Mouse (Mus musculus): ENCODE results near the gene Chpf. TPM values are rescaled to one million over a fixed set of nuclear protein-coding genes. Genes with fewer than 3 reads are reported as not detected.

The Chpf gene
- polyA plus RNA-seq, 1 experiment from 2014 or later: 53.4 TPM

GRCm38 (mm10) chr1:75444208-75444607 is 34.9 kb downstream of the Chpf start:
- Histone ChIP-seq H3K27me3 (0 out of 2 replicates have a peak, but pooled peaks cover 3% of the 10 kb centered on the region), H3K9ac (no peak overlapping the region), H3K36me3 (no peaks in the 10 kb centered on the region), H3K4me2 (no peak overlapping the region), H3K27ac (replicated peaks) (peak overlapping the region; percentile 64; the same call in 1 of the 2 replicates), H3K4me1 (replicated peaks) (peaks cover 72% of the 10 kb centered on the region), H3K9me3 (no peaks in the 10 kb centered on the region), H3K4me3 (no peak overlapping the region)
- no peak for ATAC-seq (ENCODE audit: low FRiP score, low read depth)
- WGBS: 20% methylated on average over 3 of the region's 3 CpGs

GRCm38 (mm10) chr1:75443247-75444024 is 35.7 kb downstream of the Chpf start:
- no peak overlapping the region for H3K4me2 ChIP-seq
- H3K9me3 ChIP-seq: no peaks in the 10 kb centered on the region
- no peak overlapping the region for H3K4me3 ChIP-seq
- H3K4me1 ChIP-seq (replicated peaks): peaks cover 64% of the 10 kb centered on the region
- H3K36me3 ChIP-seq: no peaks in the 10 kb centered on the region
- WGBS: 13% methylated on average over 13 of the region's 13 CpGs
- peak overlapping the region; percentile 64 for H3K27ac ChIP-seq (replicated peaks)
- no peak overlapping the region for H3K9ac ChIP-seq
- H3K27me3 ChIP-seq: 0 out of 2 replicates have a peak, but pooled peaks cover 3% of the 10 kb centered on the region
- ATAC-seq (ENCODE audit: low FRiP score, low read depth): peak; percentile 14; the same call in 1 of the 2 replicates

GRCm38 (mm10) chr1:75442811-75443210 is 36.3 kb downstream of the Chpf start:
- ATAC-seq (ENCODE audit: low FRiP score, low read depth): no peak
- WGBS: 21% methylated on average over 8 of the region's 8 CpGs
- no peak overlapping the region for H3K4me3 ChIP-seq
- H3K27ac ChIP-seq (replicated peaks): peak overlapping the region; percentile 21; the same call in 1 of the 2 replicates
- H3K9me3 ChIP-seq: no peaks in the 10 kb centered on the region
- no peak overlapping the region for H3K4me2 ChIP-seq
- peaks cover 58% of the 10 kb centered on the region for H3K4me1 ChIP-seq (replicated peaks)
- H3K36me3 ChIP-seq: no peaks in the 10 kb centered on the region
- H3K27me3 ChIP-seq: no peaks in the 10 kb centered on the region
- H3K9ac ChIP-seq: no peak overlapping the region

GRCm38 (mm10) chr1:75442171-75442570 is 36.9 kb downstream of the Chpf start:
- H3K4me2 ChIP-seq: no peak overlapping the region
- H3K27me3 ChIP-seq: no peaks in the 10 kb centered on the region
- H3K9ac ChIP-seq: no peak overlapping the region
- no peak overlapping the region for H3K4me3 ChIP-seq
- no peaks in the 10 kb centered on the region for H3K9me3 ChIP-seq
- 77% methylated on average over 9 of the region's 9 CpGs for WGBS
- ATAC-seq (ENCODE audit: low FRiP score, low read depth): no peak
- peaks cover 56% of the 10 kb centered on the region for H3K4me1 ChIP-seq (replicated peaks)
- H3K36me3 ChIP-seq: no peaks in the 10 kb centered on the region
- H3K27ac ChIP-seq (replicated peaks): 0 out of 2 replicates have a peak overlapping the region, but pooled peaks have one; percentile 21

GRCm38 (mm10) chr1:75441471-75441996 is 37.6 kb downstream of the Chpf start:
- H3K9me3 ChIP-seq: no peaks in the 10 kb centered on the region
- H3K27ac ChIP-seq (replicated peaks): no peak overlapping the region
- H3K4me1 ChIP-seq (replicated peaks): peaks cover 56% of the 10 kb centered on the region
- no peaks in the 10 kb centered on the region for H3K27me3 ChIP-seq
- ATAC-seq (ENCODE audit: low FRiP score, low read depth): no peak
- WGBS: 86% methylated on average over 15 of the region's 15 CpGs
- no peaks in the 10 kb centered on the region for H3K36me3 ChIP-seq
- H3K4me3 ChIP-seq: no peak overlapping the region
- no peak overlapping the region for H3K9ac ChIP-seq
- H3K4me2 ChIP-seq: no peak overlapping the region

GRCm38 (mm10) chr1:75440661-75441060 is 38.4 kb downstream of the Chpf start:
- peaks cover 52% of the 10 kb centered on the region for H3K4me1 ChIP-seq (replicated peaks)
- no peak for ATAC-seq (ENCODE audit: low FRiP score, low read depth)

GRCm38 (mm10) chr1:75438782-75439181 is 40.3 kb downstream of the Chpf start:
- WGBS: 80% methylated on average over 8 of the region's 9 CpGs
- Histone ChIP-seq H3K36me3 (no peaks in the 10 kb centered on the region), H3K4me1 (replicated peaks) (peaks cover 36% of the 10 kb centered on the region), H3K4me2 (no peak overlapping the region), H3K27ac (replicated peaks) (no peak overlapping the region), H3K4me3 (no peak overlapping the region), H3K9me3 (no peaks in the 10 kb centered on the region), H3K27me3 (no peaks in the 10 kb centered on the region), H3K9ac (no peak overlapping the region)
- no peak for ATAC-seq (ENCODE audit: low FRiP score, low read depth)

More at GRCm38 (mm10) chr1:75440661-75441060, 38.4 kb downstream of the Chpf start:
- H3K9me3 ChIP-seq: no peaks in the 10 kb centered on the region
- H3K4me3 ChIP-seq: no peak overlapping the region
- H3K27ac ChIP-seq (replicated peaks): no peak overlapping the region
- 76% methylated on average over 7 of the region's 7 CpGs for WGBS
- H3K4me2 ChIP-seq: no peak overlapping the region
- no peak overlapping the region for H3K9ac ChIP-seq
- H3K36me3 ChIP-seq: no peaks in the 10 kb centered on the region
- H3K27me3 ChIP-seq: no peaks in the 10 kb centered on the region

GRCm38 (mm10) chr1:75435475-75436328 is 43.4 kb downstream of the Chpf start, which contains the start of gene Gmppa:
Gmppa (plus strand) TSS chr1:75435930.
- peaks cover 19% of the 10 kb centered on the region for H3K4me1 ChIP-seq (replicated peaks)
- H3K9ac ChIP-seq: peak within 1 kb of the TSS; percentile 66
- peak within 1 kb of the TSS; percentile 56 for H3K4me3 ChIP-seq
- H3K27ac ChIP-seq (replicated peaks): peak within 1 kb of the TSS; percentile 78
- H3K27me3 ChIP-seq: no peaks in the 10 kb centered on the region
- H3K9me3 ChIP-seq: no peaks in the 10 kb centered on the region
- peak within 1 kb of the TSS; percentile 73 for H3K4me2 ChIP-seq
- ATAC-seq (ENCODE audit: low FRiP score, low read depth): peak; percentile 90
- WGBS: 6% methylated on average over 28 of the region's 28 CpGs
- H3K36me3 ChIP-seq: no peaks in the 10 kb centered on the region

- Histone ChIP-seq H3K4me1 (replicated peaks) (peaks cover 23% of the 10 kb centered on the region), H3K36me3 (no peaks in the 10 kb centered on the region), H3K9me3 (no peaks in the 10 kb centered on the region), H3K4me3 (no peak overlapping the region), H3K4me2 (no peak overlapping the region), H3K27ac (replicated peaks) (no peak overlapping the region), H3K9ac (no peak overlapping the region), H3K27me3 (peaks cover 26% of the 10 kb centered on the region)
- WGBS: 31% methylated on average over 10 of the region's 10 CpGs
- no peak for ATAC-seq (ENCODE audit: low FRiP score, low read depth)
Observed at GRCm38 (mm10) chr1:75425796-75426471, 53.2 kb downstream of the Chpf start.

Measured in hindbrain, embryonic 15.5 days (tissue).